In genomic region chr14:102915918-102916317, GRCm38 (mm10) we compare ENCODE assay signal across 18 mouse cellular contexts.
A peak's percentile ranks its signal among the peaks of the same experiment; 100 is the strongest.
DNase-seq lines count a peak whose midpoint lies in the region; ATAC-seq lines count a peak whose summit lies in the region.
"Had no signal": no experiment of that assay in that cellular context is flagged by ENCODE, and none has a peak within 500 bp of the region (broad histone marks: within the 10 kb centered on the region; RNA-seq: fewer than 3 reads in every experiment).

No protein-coding gene starts in this region.

- H3K27me3 ChIP-seq in forebrain, embryonic 13.5 days: no peaks in the 10 kb centered on the region
- no peaks in the 10 kb centered on the region for H3K27me3 ChIP-seq in forebrain, embryonic 12.5 days
- H3K27me3 ChIP-seq: CH12.LX; neural tube, embryonic 12.5 days had no signal

- H3K4me2 ChIP-seq in forebrain, embryonic 13.5 days: no peak overlapping the region
- no peak overlapping the region for H3K4me2 ChIP-seq in forebrain, embryonic 12.5 days
- H3K4me2 ChIP-seq: heart, embryonic 11.5 days; neural tube, embryonic 12.5 days had no signal

- peak; percentile 38 to 59 for DNase-seq in layer of hippocampus, postnatal 14 days (ENCODE audit: low spot score in 2 of 2)
- DNase-seq in layer of hippocampus, adult 9-11 months: no peak
- peak; percentile 79 for DNase-seq in cerebellum, adult 9-11 months
- peak; percentile 49 for DNase-seq in gastrocnemius, postnatal 25 days
- DNase-seq in thymus, postnatal 4 days: no peak
- DNase-seq: adrenal gland, postnatal 25 days; kidney, postnatal 14 days; liver; lung, adult 2 months had no signal

- H3K9ac ChIP-seq in forebrain, embryonic 13.5 days: no peak overlapping the region
- no peak overlapping the region for H3K9ac ChIP-seq in forebrain, embryonic 12.5 days
- H3K9ac ChIP-seq: neural tube, embryonic 12.5 days had no signal

- no peak overlapping the region for H3K27ac ChIP-seq in forebrain, embryonic 13.5 days
- H3K27ac ChIP-seq in forebrain, embryonic 12.5 days: no peak overlapping the region
- H3K27ac ChIP-seq: embryonic facial prominence, embryonic 10.5 days; neural tube, embryonic 12.5 days had no signal

- H3K9me3 ChIP-seq in forebrain, embryonic 13.5 days (replicated peaks): no peaks in the 10 kb centered on the region
- no peaks in the 10 kb centered on the region for H3K9me3 ChIP-seq in forebrain, embryonic 12.5 days
- H3K9me3 ChIP-seq: embryonic facial prominence, embryonic 10.5 days; neural tube, embryonic 12.5 days had no signal

- WGBS in forebrain, embryonic 13.5 days: 73% methylated on average over 4 of the region's 4 CpGs
- 89% methylated on average over 4 of the region's 4 CpGs for WGBS in forebrain, embryonic 12.5 days

- no peaks in the 10 kb centered on the region for H3K4me1 ChIP-seq in forebrain, embryonic 13.5 days
- no peaks in the 10 kb centered on the region for H3K4me1 ChIP-seq in forebrain, embryonic 12.5 days
- H3K4me1 ChIP-seq: neural tube, embryonic 12.5 days had no signal

- peak; percentile 28; the same call in 1 of the 2 replicates for ATAC-seq in forebrain, embryonic 13.5 days
- ATAC-seq in forebrain, embryonic 12.5 days (ENCODE audit: low FRiP score): no peak
- ATAC-seq in monocyte, adult 5-6 weeks (replicated peaks; ENCODE audit: insufficient number of reproducible peaks, low FRiP score, low TSS enrichment, poor library complexity, severe bottlenecking): no peak
- ATAC-seq: intestine, embryonic 16.5 days had no signal

- no peak overlapping the region for H3K4me3 ChIP-seq in forebrain, embryonic 13.5 days
- H3K4me3 ChIP-seq in forebrain, embryonic 12.5 days (replicated peaks): no peak overlapping the region
- H3K4me3 ChIP-seq: embryonic facial prominence, embryonic 10.5 days; erythroblast, embryonic 14.5 days; neural tube, embryonic 12.5 days had no signal

- H3K36me3 ChIP-seq in forebrain, embryonic 13.5 days (ENCODE audit: poor library complexity, severe bottlenecking): no peaks in the 10 kb centered on the region
- no peaks in the 10 kb centered on the region for H3K36me3 ChIP-seq in forebrain, embryonic 12.5 days (replicated peaks)
- H3K36me3 ChIP-seq: embryonic facial prominence, embryonic 10.5 days; neural tube, embryonic 12.5 days had no signal

Comparison
In these comparisons a context has a peak if more than half of its experiments do, and no peak if none do; other contexts are left out.
1. DNase-seq: peak in layer of hippocampus, postnatal 14 days (2 of 2), cerebellum, adult 9-11 months (single experiment) and gastrocnemius, postnatal 25 days (single experiment); none in layer of hippocampus, adult 9-11 months (single experiment) and thymus, postnatal 4 days (single experiment).